Mouse (Mus musculus) c-Kit-positive CD71-negative TER-119-negative erythroid progenitor cells, embryonic 14.5 days (primary cell): ENCODE results near the gene Abcf2.

Experiments
- DNase-seq: peaks from one replicate; pipeline ENCODE4 v3.0.0-alpha.2; 2013; ENCODE audit warnings: low read depth

Abcf2 gene

DNA sequence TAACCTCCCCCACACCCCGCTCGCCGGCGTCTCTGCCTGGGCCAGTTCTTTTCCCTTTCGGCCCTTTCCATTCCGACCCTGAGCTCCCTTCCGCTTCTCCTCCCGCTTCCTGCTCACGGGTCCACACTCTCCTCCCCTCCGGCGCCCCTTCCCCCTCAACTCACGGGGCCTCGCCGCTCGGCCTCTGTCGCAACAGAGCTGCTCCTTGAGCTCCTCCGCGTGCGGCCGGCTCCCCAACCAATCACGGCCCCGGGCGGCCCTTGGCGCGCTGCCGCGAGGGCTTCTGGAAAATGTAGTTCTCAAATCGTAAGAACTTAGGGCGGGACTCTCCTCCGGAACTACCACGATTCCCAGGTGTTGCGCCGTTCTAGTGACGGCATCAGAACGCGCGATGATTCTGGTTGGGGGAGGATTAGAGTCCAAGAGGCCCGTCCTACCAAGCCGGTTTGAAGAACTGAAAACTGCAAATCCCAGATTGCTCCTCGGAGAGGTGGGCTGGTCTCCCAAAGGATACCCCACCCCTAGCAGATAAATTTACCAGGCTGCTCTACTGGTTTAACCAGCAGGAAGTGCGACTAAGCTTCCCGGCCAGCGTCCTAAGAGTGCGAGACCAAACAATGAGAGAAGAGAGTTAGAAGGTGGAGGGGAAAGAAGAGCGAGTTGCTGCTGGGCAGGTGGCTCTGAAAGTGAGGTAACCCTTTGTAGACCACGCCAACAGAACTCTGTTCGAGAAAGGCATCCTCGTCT is at the start of gene Abcf2:
Gene Abcf2 (minus strand): TSS at position 285 of the 747 bp plus-strand sequence.
- peak; percentile 100 for DNase-seq

DNA sequence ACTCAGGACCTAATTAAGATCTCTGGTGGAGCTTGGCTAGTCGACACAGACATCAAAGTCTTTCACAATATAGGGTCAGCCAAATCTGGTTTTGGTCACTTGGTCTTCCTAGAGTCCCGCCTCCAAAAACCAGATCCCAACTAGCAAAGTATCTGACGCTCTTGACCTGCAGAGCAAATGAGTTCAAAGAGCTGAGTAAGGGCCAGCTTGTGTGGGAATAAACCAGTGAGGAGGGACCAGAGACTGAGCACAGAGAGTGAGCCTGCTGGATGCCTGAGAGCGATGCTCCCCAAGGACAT is 47.5 kb upstream of the Abcf2 start:
- DNase-seq = no peak

DNA sequence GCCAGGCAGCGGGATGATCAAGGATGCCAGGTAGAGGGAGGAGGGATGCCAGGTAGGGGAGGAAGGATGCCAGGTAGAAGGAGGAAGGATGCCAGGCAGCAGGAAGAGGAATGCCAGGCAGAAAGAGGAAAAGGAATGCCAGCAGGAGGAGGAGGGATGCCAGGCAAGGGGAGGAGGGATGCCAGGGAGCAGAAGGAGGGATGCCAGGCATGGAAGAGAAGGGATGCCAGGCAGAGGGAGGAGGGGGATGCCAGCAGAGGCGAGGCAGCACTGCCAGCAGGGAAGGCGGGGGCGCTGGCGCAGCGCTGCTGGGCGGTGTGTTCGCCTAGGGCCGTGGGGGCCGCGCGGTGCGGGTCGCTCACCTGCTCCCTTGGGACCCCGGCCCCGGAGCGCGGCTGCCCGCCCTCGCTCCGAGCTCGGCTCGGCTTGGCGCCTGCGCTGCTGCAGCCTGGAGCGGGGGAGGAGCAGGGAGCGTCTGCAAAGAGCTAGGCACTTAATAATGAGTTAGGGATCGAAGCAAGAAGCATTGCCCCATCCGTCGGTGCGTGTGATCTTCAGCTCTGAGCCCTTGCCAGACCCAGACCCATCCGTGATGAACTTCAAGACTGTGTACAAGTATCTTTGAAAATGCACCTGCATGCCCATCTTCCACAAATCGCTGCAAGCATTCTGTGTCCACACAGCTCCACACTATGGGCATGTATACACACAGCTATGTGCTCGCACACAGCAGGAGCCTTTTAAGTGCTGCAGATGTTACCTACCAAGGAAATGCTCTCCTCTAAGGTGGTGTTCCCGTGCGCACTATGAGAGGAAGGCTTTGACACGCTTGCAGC is 46.9 kb upstream of the Abcf2 start, which contains the start of gene Smarcd3:
Gene Smarcd3 (minus strand): TSS at position 426 of the 836 bp plus-strand sequence.
- DNase-seq = no peak

DNA sequence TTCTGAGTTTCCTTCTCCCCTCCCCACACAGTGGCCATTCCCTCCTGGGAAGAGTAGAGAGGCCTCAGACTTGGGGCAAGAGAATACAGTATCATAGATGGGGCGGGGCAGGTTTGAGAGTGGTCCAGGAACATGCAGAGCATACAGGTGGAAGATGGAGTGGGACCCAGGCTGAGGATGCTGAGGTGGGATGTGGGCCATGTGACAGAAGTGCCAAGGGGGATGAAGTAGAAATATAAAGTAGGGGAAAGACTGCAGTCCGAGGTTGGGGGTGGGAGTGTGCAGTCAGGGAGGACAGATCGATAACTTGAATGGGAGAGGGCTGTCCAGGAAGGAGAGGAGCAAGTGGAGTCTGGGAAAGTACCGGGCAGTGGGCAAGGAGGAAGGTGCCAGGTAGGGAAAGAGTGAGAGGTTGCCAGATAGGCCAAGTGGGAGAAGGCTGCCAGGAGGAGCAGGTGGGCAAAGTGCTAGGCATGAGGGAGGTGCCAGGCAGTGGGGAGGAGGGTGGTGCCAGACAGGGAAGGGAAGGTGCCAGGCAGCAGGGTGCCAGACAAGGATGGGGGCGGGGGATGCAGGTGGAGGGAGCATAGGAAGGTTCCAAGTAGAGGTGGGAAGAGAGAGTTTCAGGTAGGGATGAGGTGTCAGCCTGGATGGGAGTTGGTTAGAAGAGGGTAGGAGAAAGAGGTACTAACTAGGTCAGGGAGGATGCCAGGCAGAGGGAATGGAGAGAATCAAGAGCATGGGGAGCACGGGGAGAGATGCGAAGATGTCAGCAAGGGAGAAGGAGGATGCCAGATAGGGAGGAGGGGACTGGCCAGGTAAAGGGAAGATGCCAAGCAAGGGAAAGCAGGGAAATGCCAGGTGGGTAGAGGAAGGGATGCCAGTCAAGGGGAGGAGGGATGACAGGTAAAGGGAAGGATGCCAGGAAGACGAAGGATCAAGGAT is 46.0 kb upstream of the Abcf2 start:
- DNase-seq = no peak

DNA sequence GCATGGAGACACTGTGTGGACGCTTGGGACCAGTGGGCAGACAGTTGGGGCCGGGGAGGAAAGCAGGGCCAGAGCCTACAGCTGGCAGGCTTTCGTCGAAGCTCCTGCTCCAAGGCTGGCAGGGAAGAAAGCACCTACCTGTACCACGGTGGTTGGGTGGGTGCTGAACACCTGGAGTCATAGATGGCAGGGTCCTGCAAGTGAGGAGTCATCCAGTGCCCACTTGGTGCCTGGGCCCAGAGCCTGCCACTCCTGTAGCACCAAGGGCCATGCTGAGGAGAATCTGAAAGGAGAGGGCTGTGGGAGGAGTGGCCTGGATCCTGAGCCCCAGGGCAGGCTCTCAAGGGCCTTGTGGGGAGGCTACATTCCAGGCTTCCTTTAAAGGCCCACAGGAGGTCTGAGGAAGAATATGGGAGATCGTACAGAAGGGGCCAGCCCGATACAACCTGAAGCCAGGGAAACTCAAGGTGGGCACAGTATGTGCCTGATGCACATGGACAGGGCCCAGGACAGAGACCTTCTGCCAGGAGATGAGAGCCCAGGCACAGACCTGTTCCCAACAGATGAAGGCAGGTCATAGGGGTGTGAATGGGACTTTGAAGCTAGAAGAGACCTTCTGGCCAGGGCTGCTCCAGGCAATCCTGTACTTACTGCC is 45.2 kb upstream of the Abcf2 start:
- DNase-seq = no peak

DNA sequence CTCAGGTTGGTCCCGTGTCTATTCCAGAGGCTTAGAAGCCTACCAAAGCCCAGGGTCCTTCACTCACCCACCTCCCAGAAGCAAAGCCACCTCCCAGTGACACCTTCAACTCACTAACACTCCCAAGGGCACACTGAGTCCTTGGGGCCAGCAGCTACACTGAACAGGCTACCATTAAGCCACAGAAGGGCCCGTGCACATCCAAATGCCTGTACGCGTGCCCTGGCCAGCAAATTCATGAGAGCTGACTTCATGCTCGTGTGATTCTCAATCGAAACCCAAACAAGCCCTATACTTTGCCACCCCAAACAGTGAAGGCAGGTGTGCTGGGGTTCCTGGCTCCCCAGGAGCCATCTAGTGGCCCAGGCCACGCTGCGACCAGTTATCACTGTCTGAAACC is 43.4 kb upstream of the Abcf2 start:
- DNase-seq = no peak

DNA sequence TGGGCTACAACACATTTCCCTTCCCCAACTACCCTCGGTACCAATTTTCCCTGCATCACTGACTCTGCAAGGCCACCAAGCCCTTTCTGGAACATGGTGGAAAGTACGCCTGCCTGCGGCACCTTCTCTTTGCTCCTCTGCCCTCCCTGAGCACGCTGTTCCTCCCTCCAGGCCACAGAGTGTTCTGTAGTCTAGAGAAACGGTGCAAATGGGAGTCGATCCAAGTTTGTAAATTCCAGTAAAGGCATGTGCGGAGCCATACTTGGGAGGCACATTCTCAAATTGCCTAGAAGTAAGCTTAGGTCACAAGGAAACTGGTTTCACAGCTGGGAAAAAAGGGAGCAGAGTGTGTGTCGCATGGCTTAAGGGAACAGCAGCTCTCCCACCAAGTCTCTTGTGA is 42.8 kb upstream of the Abcf2 start:
- DNase-seq = no peak

DNA sequence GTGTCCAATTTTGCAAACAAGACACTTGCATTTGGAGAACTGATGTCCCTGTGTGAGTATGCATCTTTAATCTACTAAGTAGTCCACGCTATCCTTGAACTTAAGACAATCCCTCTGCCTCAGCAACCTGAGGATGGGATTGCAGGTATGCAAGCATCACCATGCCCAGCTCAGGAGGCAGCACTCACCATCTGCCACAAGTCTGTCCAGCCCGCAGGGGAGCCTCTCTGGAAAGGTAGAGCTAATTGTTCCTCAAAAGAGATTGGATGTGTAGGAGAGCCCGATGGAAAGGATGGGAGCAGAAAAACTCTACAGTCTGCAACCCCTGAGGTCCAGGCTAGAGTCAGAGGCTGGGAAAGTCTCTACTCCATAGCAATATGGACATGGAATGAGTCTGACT is 41.7 kb upstream of the Abcf2 start:
- DNase-seq = no peak

DNA sequence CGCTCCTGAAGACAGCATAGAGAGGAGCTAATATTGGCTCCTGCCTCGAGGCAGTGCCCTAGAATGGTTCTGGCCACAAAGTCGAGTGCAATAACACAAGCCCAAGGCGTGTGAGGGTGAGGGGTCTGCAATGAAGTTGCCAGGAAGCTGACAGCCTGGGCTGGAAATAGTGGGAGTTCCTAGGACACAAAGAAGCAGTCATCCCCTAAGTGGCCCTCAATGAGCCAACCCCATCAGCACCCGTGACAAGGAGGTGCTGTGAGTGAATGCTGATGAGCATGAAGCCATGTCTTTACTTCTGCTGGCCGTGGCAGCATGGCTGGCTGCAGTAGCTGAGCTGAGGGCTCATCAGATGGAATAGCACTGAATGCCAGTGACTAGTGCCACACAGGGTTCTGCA is 37.8 kb upstream of the Abcf2 start:
- DNase-seq = no peak

DNA sequence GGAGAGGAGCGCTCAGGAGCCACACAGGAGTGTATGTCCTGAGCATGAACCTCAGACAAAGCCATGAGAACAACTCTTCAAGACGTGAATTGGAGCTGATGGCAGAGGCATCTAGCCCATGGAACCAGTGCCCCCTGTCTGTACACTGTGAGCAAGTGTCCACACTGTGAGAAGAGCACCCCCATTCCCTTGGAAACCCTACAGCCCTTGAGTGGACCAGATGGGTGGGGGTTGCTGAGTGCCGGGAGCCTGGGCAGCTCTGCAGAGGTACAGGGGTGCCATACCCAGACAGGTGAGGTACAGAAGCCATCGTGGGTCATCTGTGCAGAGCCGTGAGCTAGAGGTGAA is 35.0 kb upstream of the Abcf2 start:
- no peak for DNase-seq

DNA sequence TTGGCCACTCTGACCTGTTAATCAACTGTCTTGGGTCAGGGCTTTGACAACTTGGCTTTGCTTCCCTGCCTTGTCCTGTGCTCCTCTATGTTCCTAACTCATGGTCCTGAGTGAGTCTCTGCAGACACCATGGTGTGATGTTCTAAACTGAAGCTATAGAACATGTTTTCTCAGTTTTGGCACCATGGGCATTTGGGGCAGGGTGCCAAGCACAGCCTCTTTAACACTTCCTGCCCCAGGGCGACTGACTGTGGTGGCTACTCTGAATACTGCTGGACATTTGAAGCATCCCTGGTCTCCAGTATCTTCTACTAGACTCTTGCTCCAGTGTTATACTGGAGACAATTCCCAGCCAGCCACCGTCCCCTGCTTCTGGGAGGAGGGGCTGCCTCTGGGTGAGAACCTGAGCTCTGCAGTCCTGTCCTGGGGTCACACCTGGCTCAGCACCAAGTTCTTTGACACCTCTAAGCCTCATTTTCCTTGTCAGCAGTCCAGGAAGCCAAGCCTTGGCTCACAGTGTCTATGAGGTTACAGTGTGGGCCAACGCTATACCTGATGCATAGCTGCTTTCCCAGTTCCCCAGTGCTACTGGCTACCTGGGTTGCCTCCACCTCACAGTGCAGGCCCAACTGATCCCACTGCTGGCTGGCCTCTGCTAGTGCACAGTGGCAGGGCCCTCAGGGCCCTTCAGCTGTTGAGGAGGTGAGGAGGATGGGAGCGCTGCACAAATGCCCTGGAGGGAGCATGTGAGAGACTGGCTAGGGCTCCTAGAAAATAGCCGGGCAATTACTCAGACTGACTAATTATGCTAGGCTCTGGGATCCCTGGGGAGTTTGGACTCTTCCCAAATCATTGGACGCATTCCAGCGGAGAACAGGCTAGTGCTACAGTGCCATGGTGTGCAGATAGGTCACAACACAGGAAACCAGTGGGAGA is 34.4 kb upstream of the Abcf2 start:
- DNase-seq = no peak

DNA sequence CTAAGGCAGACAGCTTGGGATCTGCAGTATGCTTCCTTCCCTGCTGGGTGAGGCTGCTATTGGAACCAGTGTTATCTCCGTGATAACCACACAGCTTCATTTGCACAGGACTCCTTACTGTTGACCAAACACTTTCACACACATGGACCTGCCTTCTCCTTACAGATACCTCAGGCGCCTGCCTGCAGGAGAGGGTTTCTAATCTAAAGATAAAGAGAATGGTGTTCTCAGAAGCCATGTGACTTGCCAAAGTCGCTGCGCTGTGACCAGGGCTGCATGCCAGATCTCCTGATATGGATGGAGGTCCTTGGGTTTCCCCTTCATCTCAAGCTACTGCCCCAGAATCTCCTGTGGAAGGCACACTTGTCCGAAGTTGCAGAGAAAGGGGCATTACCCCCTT is 32.1 kb upstream of the Abcf2 start:
- no peak for DNase-seq

DNA sequence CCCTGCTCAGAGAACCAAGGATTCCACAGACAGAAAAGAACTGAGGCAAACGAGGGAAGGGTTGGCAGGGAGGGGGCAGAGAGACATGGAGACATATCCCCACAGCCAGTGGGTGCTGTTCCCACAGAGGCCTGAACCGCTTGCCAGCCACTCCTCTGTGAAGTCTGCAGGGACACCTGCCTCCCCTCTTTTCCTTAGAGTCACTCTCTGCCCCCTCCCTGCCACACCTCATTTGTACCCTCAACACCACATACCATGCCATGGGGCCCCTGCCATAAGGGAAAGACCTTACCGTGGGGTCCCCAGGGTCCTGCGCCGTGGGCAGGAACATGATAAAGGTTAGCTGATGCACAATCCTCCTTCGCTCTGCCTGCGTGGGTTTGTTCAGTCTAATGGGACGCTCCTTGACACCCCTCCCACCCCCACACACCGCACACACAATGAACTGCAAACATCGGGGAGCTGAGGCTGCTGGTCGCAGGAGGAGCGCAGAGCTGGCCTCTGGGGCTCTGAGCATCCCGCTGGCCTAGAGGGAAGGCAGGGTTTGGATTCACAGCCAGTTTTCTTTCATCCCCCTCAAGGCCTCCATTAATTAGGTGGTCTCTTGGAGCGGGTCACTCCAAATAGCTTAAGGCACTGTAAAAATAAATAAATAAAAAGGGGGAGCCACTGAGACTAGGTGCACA is 28.9 kb upstream of the Abcf2 start:
- no peak for DNase-seq

DNA sequence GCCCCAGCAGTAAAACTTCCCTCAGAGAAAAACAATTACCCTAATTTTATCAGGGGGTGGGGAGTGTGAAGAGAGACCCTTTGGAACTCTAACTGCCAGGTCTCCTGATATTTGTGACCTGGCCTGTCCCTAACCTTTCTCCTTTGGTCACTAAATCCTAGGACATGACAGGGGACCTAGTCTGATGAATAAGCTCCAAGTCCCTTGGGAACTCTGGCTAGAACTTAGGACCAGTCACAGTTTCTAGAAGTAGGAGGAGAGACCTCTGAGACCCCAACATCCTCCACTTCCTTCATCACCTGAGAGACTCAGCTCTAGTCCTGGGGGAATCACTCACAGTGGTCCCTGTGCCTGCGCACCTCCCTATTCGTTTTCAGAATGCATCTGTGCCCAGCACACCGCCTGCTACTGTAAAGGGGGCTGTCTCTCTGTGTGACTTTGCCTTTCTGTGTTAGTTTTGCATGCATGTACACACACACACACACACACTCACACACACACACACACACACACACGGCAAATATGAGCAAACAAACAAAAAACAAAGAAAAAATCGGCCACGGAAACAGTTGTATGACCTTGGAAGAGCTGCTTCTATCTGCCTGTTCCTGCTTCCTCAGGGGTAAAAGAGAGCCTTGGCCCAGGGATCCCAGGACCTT is 28.2 kb upstream of the Abcf2 start:
- no peak for DNase-seq

DNA sequence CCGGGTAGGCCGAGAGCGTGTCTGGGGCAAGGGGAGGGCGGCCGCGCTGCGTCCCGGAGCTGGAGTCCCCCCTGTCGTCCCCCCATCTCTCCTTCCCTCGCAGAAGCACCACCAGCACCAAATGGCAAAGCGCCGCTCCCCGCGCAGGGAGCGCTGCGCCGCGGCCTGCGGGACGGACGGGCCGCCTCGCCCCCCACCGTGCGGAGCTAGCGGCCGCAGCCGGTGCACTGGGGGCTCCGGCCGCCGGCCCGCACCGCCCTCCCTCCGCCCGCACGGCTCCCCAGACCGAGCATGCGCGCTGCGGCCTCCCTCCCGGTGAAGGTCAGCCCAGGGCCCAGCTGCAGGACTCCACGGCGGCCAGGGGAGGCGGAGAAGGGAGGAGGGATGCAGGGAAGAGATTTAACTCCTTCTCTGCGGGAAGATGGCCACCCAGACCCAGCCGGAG is 27.4 kb upstream of the Abcf2 start:
- DNase-seq = no peak

DNA sequence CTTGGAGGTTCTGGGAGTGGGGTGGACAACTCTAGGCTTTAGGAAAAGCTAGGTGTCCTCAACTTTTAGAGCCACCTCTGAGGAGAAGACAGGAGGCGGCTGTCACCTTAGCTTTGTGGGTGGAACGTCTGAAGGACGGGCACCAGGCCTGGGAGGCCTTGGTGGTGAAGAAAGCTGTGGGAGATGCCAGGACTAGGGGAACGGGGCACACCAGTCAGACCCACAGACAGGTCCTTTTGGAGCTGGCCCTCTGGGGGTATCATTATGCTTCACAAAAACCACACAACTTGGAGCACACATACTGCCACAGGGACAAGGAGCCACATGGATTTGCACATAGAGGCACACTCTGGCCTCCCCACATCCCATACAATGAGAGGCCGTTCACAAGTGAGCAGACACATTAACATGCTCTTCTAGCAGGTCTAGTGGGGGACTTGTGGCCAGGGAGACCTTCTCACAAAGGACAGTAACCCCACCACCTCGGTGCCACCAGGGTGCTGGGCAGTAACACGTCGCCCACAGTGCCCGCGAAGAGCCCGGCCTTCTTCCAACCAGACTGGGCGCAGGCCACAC is 26.9 kb upstream of the Abcf2 start:
- DNase-seq = no peak

DNA sequence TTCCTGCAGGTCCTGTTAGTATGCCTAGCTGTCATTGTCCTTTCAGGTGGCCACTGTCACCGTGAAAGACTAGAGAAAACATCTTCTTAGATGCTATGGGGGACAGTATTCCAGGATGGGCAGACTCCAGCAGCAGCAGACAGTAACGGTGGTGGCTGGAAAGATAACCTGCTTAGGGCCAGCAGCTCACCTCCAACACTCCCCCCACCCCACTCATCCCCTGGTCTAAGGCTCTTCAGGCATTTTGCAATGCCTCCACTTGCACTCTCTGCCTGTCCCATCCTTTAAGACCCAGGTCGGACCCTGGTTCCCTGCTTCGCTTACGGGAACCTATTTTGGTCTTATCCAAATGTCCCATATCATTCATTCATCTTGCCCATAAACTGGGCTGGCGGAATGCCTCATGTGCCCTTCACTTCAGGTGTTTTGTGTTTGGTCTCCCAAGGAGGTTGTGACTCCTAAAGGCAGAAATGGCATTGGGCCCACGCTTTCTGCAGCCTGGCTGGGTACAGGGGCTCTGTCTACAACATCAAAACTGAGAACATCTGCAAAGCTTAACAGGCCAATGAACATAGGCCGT is 26.3 kb upstream of the Abcf2 start:
- DNase-seq = no peak

DNA sequence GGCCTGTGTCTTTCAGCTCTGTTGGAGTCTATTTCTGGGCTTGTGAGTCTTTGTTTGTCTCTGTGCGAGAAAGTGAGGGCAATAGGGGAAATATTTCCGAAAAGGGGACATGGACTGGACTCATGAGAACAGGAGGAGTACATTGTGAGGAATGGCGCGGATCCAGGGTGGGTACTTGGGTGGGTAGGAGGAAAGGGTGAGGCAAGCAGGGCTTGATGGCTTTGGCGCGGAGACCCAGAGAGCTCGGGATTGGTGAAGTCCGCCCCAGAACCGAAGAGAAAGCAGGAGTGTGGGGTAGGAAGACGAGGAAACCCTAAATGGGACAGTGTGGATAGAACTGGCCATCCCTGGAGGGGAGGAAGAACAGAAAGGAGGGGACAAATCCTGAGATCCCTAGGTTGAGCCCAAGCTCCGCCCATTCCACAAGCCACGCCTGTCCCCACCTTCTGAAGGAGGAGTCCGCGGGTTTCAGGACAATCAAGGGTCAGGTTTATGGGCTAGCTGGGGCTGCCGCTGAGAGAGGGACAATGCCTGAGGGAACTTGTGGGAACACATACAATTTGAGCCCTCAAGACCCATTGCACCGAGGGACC is 25.6 kb upstream of the Abcf2 start:
- no peak for DNase-seq
